Mouse (Mus musculus): Measurements from ENCODE around the gene Mettl24.

GRCm38 (mm10) chr10:40686976-40687375 is 3.9 kb downstream of the Mettl24 start:
- TF ChIP-seq CHD2 (IDR thresholded peaks at IDR 0.05; ENCODE audit: low read length) (no peak), CTCF (IDR thresholded peaks at IDR 0.05 in 2 of 3, conservative IDR thresholded peaks at IDR 0.05 in 1 of 3; ENCODE audit: control insufficient read depth in 1 of 3, insufficient read depth in 1 of 3, low read depth in 2 of 3, low read length in 3 of 3, poor library complexity in 1 of 3, severe bottlenecking in 1 of 3) (no peak), USF1 (IDR thresholded peaks at IDR 0.05; ENCODE audit: low read depth, low read length) (no peak), POLR2A (IDR thresholded peaks at IDR 0.05; ENCODE audit: control insufficient read depth in 1 of 2, insufficient read depth in 1 of 2, low read depth in 1 of 2, low read length in 2 of 2, poor library complexity in 1 of 2) (no peak), POLR2AphosphoS2 (IDR thresholded peaks at IDR 0.05; ENCODE audit: low read length) (no peak)

Data from MEL (cell line).